Mouse (Mus musculus): ENCODE measurements around the gene Gm13279. TPM values are rescaled to one million over a fixed set of nuclear protein-coding genes. Genes with fewer than 3 reads are reported as not detected.
A peak's percentile ranks its signal among the peaks of the same experiment; 100 is the strongest.
"Not testable (repeated sequence)": the region's sequence is repeated elsewhere in the genome, so short reads cannot be mapped to it uniquely, and the experiment has no call there.

Gm13279 gene
- total RNA-seq (2021): not detected
- long read RNA-seq, experiment 1: 0 reads
- long read RNA-seq, experiment 2: 0 reads

DNA sequence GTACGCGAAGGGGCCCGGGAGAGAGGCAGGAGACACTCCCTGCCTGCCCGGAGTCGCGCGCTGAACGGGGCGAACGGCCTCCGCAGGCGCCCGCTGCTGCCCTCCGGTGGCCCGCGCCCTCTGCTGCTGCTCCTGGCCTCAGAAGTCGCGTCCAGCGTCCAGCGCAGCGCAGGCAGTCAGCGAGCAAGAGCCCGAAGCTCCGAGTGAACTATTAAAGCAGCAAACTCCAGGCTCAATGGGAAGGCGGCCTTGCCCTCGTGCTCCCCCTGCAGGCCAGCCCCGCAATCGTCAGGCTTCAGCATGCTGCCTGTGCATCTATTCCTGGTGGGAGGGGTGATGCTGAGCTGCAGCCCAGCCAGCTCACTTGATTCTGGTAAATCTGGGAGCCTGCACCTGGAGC is at the start of gene Gm13279:
Gene Gm13279 (plus strand): TSS at position 301 of the 400 bp plus-strand sequence.
- not testable (repeated sequence) for DNase-seq

DNA sequence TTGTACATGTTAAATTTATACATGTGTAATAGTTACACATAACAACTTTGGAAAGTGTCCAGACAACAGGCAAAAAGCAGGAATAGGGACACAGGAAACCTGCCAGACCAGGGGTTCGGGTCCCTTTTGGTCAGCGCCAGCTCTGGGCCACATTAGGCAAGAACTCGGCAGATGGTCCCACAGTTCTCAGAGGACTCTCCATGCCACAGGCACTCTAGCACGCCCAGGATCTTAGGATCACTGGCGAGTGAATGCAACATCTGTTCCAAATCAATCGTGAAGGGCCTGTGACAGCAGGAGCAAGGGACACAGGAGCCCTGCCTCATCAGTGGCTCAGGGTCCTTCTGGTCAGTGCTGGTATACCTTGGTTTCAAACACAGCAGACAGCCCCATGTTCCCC is 47.3 kb upstream of the Gm13279 start:
- DNase-seq: no peak

DNA sequence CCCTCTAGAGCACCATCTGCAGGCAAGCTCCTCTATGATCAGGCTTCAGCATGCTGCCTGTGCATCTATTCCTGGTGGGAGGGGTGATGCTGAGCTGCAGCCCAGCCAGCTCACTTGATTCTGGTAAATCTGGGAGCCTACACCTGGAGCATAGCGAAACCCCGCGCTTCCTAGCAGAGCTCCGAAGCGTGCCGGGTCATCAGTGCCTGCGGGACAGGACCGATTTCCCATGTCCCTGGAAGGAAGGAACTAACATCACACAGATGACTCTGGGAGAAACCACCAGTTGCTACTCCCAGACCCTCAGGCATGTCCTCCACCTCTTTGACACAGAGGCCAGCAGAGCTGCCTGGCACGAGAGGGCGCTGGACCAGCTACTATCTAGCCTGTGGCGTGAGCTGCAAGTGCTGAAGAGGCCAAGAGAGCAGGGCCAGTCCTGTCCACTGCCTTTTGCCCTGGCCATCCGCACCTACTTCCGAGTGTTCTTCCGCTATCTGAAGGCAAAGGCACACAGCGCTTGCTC is 42.3 kb upstream of the Gm13279 start, which contains the start of gene Gm13271:
Gene Gm13271 (plus strand): TSS at position 51 of the 523 bp plus-strand sequence.
- DNase-seq: peak; percentile 62 to 84

DNA sequence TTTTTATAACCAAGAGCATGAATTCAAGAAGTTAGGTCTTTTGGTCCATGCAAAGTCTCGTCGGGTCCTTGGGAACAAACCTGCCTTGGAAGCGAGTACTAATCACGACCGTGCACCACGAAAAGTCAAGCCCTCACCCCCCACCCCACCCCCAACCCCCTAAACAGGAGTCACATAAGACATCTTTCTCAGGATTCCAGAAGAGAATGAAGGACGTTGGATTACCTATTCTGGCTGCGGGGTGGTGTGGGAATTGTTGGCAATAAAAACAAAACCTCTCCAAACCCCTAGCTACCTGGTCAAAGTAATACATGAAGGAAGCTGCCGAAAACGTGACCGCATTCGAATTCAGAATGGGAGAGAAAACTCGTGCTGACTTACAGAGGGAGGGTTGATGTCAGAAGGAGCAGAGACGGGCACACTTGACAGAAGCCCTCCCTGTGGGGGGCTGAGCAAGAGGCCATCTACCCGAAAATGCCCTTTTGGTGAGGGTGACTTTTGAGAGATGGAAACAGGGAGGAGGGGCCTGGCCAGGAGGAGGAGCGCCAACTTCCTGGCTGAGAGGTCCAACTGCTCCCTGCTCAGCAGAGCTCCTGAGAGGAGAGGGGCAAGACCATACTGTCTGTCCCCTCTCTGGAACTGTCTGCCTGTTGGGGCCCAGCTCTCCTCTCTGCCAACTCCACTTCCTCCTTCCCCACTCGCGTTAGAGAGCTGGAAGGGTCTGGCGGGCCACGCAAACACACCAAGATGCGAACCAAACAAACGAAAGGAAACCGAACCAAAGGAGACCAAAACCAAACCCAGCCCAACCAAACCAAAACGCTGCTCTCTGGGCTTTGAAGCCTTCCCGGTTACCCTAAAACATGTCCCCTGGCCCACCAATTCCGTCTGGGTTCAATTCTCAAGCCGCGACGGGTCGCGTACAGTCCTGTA is 40.4 kb upstream of the Gm13279 start:
- DNase-seq: peak; percentile 20 to 66

DNA sequence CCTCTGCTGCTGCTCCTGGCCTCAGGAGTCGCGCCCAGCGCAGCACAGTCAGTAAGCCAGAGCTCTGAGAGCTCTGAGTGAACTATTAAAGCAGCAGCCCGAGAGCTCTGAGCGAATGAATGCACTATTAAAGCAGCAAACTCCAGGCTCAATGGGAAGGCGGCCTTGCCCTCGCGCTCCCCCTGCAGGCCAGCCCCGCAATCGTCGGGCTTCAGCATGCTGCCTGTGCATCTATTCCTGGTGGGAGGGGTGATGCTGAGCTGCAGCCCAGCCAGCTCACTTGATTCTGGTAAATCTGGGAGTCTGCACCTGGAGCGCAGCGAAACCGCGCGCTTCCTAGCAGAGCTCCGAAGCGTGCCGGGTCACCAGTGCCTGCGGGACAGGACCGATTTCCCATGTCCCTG is 39.6 kb upstream of the Gm13279 start:
- peak; percentile 91 to 93 for DNase-seq

DNA sequence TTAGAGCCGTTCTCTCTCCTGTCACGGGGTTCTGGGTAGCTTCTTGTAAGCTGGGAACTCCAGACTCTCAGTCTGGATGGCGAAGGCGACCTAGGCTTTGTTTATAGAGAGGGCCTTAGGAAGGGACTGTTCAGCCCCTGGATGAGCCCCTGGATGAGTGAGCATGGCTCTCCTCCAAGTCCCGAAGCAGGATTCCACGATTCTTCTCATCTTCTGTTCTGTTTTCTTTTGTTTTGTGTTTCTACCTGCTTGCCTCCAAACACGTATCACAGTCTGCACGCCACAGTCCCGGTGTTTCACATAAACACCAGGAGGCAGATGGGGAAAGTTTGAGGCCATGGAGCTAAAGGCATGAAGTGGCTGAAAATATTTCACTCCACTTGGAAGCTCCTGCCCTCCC is 38.4 kb upstream of the Gm13279 start:
- not testable (repeated sequence) for DNase-seq

DNA sequence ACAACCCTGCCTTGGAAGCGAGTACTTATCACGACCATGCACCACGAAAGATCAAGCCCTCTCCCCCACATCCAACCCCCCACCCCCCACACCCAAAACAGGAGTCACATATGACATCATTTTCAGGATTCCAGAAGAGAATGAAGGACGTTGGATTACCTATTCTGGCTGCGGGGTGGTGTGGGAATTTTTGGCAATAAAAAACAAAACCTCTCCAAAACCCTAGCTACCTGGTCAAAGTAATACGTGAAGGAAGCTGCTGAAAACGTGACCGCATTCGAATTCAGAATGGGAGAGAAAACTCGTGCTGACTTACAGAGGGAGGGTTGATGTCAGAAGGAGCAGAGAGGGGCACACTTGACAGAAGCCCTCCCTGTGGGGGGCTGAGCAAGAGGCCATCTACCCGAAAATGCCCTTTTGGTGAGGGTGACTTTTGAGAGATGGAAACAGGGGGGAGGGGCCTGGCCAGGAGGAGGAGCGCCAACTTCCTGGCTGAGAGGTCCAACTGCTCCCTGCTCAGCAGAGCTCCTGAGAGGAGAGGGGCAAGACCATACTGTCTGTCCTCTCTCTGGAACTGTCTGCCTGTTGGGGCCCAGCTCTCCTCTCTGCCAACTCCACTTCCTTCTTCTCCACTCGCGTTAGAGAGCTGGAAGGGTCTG is 37.5 kb upstream of the Gm13279 start, which contains the start of gene Gm13283:
Gene Gm13283 (plus strand): TSS at position 510 of the 659 bp plus-strand sequence.
- DNase-seq: peak; percentile 59 to 66

DNA sequence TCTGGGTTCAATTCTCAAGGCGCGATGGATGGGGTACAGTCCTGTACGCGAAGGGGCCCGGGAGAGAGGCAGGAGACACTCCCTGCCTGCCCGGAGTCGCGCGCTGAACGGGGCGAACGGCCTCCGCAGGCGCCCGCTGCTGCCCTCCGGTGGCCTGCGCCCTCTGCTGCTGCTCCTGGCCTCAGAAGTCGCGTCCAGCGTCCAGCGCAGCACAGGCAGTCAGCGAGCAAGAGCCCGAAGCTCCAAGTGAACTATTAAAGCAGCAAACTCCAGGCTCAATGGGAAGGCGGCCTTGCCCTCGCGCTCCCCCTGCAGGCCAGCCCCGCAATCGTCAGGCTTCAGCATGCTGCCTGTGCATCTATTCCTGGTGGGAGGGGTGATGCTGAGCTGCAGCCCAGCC is 36.8 kb upstream of the Gm13279 start:
- DNase-seq: peak; percentile 79 to 91

DNA sequence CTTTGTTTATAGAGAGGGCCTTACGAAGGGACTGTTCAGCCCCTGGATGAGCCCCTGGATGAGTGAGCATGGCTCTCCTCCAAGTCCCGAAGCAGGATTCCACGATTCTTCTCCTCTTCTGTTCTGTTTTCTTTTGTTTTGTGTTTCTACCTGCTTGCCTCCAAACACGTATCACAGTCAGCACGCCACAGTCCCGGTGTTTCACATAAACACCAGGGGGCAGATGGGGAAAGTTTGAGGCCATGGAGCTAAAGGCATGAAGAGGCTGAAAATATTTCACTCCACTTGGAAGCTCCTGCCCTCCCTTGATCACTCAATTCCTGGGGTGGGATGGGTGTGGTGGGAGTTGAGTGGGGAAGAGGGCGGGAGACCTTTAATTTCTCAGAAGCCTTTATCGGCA is 35.4 kb upstream of the Gm13279 start:
- DNase-seq: peak; percentile 67 to 77

DNA sequence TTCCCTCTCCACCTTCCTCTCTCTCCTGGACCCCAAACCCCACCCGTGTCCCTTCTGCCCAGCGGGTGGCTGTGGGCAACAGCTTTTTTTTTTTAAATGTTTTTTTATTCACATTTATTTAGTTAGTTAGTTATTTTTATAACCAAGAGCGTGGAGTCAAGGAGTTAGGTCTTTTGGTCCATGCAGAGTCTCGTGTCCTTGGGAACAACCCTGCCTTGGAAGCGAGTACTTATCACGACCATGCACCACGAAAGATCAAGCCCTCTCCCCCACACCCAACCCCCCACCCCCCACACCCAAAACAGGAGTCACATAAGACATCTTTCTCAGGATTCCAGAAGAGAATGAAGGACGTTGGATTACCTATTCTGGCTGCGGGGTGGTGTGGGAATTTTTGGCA is 34.9 kb upstream of the Gm13279 start:
- DNase-seq: peak; percentile 20 to 25

DNA sequence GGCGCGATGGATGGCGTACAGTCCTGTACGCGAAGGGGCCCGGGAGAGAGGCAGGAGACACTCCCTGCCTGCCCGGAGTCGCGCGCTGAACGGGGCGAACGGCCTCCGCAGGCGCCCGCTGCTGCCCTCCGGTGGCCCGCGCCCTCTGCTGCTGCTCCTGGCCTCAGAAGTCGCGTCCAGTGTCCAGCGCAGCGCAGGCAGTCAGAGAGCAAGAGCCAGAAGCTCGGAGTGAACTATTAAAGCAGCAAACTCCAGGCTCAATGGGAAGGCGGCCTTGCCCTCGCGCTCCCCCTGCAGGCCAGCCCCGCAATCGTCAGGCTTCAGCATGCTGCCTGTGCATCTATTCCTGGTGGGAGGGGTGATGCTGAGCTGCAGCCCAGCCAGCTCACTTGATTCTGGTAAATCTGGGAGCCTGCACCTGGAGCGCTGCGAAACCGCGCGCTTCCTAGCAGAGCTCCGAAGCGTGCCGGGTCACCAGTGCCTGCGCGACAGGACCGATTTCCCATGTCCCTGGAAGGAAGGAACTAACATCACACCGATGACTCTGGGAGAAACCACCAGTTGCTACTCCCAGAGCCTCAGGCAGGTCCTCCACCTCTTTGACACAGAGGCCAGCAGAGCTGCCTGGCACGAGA is 33.7 kb upstream of the Gm13279 start:
- peak; percentile 69 to 84 for DNase-seq

DNA sequence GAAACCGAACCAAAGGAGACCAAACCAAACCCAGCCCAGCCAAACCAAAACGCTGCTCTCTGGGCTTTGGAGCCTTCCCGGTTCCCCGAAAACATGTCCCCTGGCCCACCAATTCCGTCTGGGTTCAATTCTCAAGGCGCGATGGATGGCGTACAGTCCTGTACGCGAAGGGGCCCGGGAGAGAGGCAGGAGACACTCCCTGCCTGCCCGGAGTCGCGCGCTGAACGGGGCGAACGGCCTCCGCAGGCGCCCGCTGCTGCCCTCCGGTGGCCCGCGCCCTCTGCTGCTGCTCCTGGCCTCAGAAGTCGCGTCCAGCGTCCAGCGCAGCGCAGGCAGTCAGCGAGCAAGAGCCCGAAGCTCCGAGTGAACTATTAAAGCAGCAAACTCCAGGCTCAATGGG is 23.7 kb upstream of the Gm13279 start, which contains the start of gene Gm13290:
Gene Gm13290 (plus strand): TSS at position 301 of the 400 bp plus-strand sequence.
- DNase-seq: not testable (repeated sequence)

DNA sequence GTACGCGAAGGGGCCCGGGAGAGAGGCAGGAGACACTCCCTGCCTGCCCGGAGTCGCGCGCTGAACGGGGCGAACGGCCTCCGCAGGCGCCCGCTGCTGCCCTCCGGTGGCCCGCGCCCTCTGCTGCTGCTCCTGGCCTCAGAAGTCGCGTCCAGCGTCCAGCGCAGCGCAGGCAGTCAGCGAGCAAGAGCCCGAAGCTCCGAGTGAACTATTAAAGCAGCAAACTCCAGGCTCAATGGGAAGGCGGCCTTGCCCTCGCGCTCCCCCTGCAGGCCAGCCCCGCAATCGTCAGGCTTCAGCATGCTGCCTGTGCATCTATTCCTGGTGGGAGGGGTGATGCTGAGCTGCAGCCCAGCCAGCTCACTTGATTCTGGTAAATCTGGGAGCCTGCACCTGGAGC is 20.6 kb upstream of the Gm13279 start, which contains the start of gene Gm13289:
Gene Gm13289 (plus strand): TSS at position 301 of the 400 bp plus-strand sequence.
- not testable (repeated sequence) for DNase-seq

DNA sequence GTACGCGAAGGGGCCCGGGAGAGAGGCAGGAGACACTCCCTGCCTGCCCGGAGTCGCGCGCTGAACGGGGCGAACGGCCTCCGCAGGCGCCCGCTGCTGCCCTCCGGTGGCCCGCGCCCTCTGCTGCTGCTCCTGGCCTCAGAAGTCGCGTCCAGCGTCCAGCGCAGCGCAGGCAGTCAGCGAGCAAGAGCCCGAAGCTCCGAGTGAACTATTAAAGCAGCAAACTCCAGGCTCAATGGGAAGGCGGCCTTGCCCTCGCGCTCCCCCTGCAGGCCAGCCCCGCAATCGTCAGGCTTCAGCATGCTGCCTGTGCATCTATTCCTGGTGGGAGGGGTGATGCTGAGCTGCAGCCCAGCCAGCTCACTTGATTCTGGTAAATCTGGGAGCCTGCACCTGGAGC is 17.6 kb upstream of the Gm13279 start, which contains the start of gene Gm13272:
Gene Gm13272 (plus strand): TSS at position 301 of the 400 bp plus-strand sequence.
- DNase-seq: not testable (repeated sequence)

DNA sequence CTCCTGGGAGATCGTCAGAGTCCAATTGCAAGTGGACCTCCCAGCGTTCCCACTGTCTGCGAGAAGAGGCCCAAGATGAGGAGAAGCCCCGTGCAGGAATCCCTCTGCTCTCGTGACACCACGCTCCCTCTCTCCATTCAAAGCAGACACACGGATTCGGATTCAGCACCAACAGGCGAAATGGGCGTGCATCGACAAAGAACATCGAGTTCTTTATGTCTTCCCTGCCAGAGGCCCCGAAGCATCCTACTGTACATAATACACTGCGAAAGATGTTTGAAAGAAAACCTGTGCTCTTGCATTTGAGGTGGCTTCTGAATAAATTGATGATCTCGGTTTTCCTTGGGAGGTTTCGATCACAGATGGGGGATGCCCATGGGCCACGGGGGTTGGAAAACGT is 16.9 kb upstream of the Gm13279 start:
- peak in 1 of 2 experiments; percentile 7 for DNase-seq

DNA sequence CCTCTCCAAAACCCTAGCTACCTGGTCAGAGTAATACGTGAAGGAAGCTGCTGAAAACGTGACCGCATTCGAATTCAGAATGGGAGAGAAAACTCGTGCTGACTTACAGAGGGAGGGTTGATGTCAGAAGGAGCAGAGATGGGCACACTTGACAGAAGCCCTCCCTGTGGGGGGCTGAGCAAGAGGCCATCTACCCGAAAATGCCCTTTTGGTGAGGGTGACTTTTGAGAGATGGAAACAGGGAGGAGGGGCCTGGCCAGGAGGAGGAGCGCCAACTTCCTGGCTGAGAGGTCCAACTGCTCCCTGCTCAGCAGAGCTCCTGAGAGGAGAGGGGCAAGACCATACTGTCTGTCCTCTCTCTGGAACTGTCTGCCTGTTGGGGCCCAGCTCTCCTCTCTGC is 15.4 kb upstream of the Gm13279 start, which contains the start of gene Ifnz:
Gene Ifnz (plus strand): TSS at position 301 of the 400 bp plus-strand sequence.
- DNase-seq: not testable (repeated sequence)

DNA sequence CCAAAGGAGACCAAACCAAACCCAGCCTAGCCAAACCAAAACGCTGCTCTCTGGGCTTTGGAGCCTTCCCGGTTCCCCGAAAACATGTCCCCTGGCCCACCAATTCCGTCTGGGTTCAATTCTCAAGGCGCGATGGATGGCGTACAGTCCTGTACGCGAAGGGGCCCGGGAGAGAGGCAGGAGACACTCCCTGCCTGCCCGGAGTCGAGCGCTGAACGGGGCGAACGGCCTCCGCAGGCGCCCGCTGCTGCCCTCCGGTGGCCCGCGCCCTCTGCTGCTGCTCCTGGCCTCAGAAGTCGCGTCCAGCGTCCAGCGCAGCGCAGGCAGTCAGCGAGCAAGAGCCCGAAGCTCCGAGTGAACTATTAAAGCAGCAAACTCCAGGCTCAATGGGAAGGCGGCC is 14.9 kb upstream of the Gm13279 start:
- DNase-seq: peak; percentile 7 to 47

DNA sequence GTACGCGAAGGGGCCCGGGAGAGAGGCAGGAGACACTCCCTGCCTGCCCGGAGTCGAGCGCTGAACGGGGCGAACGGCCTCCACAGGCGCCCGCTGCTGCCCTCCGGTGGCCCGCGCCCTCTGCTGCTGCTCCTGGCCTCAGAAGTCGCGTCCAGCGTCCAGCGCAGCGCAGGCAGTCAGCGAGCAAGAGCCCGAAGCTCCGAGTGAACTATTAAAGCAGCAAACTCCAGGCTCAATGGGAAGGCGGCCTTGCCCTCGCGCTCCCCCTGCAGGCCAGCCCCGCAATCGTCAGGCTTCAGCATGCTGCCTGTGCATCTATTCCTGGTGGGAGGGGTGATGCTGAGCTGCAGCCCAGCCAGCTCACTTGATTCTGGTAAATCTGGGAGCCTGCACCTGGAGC is 11.8 kb upstream of the Gm13279 start, which contains the start of gene Gm13276:
Gene Gm13276 (plus strand): TSS at position 301 of the 400 bp plus-strand sequence.
- not testable (repeated sequence) for DNase-seq

DNA sequence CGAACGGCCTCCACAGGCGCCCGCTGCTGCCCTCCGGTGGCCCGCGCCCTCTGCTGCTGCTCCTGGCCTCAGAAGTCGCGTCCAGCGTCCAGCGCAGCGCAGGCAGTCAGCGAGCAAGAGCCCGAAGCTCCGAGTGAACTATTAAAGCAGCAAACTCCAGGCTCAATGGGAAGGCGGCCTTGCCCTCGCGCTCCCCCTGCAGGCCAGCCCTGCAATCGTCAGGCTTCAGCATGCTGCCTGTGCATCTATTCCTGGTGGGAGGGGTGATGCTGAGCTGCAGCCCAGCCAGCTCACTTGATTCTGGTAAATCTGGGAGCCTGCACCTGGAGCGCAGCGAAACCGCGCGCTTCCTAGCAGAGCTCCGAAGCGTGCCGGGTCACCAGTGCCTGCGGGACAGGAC is 8.8 kb upstream of the Gm13279 start, which contains the start of gene Gm13277:
Gene Gm13277 (plus strand): TSS at position 231 of the 400 bp plus-strand sequence.
- DNase-seq: peak; percentile 66 to 83

DNA sequence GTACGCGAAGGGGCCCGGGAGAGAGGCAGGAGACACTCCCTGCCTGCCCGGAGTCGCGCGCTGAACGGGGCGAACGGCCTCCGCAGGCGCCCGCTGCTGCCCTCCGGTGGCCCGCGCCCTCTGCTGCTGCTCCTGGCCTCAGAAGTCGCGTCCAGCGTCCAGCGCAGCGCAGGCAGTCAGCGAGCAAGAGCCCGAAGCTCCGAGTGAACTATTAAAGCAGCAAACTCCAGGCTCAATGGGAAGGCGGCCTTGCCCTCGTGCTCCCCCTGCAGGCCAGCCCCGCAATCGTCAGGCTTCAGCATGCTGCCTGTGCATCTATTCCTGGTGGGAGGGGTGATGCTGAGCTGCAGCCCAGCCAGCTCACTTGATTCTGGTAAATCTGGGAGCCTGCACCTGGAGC is 5.9 kb upstream of the Gm13279 start, which contains the start of gene Gm13278:
Gene Gm13278 (plus strand): TSS at position 301 of the 400 bp plus-strand sequence.
- DNase-seq: not testable (repeated sequence)

Measured in heart, adult 18-20 months (tissue).